Mouse (Mus musculus): ENCODE results near the gene Pdzk1ip1. TPM values are rescaled to one million over a fixed set of nuclear protein-coding genes. Genes with fewer than 3 reads are reported as not detected.

Gene Pdzk1ip1
- total RNA-seq, 1 experiment = 1.1 TPM

DNA sequence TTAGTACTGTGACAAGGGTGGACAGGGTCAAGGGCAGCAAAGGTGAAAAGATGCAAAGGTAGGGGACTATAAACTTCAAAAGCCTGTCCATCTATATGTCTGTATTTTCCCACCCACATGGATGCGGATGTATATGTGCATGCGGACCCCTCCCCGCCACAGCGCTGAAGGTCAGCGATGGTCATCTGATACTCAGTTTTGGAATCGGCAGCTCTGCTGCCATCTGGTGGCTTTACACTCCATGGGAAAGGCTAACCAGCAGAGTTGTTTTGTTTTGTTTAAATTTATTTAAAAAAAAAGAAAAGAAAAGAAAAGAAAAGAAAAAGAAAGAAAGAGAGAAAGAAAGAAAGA is 8.6 kb downstream of the Pdzk1ip1 start:
- Histone ChIP-seq H3K36me3 (ENCODE audit: control insufficient read depth, insufficient read depth, low read length, poor library complexity, severe bottlenecking) (no peaks in the 10 kb centered on the region), H3K4me1 (ENCODE audit: control insufficient read depth in 2 of 2, insufficient read depth in 2 of 2, low read length in 2 of 2, poor library complexity in 1 of 2) (peaks cover 2 to 16% of the 10 kb centered on the region in 2 experiments; a peak in 2 of 4 replicates), H3K4me3 (ENCODE audit: insufficient read depth in 1 of 2, low read depth in 1 of 2, low read length in 2 of 2, poor library complexity in 1 of 2, severe bottlenecking in 1 of 2) (no peak overlapping the region), H3K27ac (ENCODE audit: insufficient read depth, low read depth, low read length, poor library complexity, severe bottlenecking) (no peak overlapping the region), H3K9me3 (ENCODE audit: control insufficient read depth, insufficient read depth, low read depth, low read length) (no peaks in the 10 kb centered on the region), H3K9ac (ENCODE audit: insufficient read depth, low read depth, low read length, poor library complexity, severe bottlenecking) (no peak overlapping the region)
- DNase-seq (ENCODE audit: low read depth, low spot score) = no peak
- no peak for TF ChIP-seq ZC3H11A (IDR thresholded peaks at IDR 0.05; ENCODE audit: borderline replicate concordance, low read depth, low read length)
- in situ Hi-C loops (cut with MboI; ENCODE audit: low sequenced_read_pairs in 2 of 2, unreplicated experiment in 2 of 2) = no loop called here

DNA sequence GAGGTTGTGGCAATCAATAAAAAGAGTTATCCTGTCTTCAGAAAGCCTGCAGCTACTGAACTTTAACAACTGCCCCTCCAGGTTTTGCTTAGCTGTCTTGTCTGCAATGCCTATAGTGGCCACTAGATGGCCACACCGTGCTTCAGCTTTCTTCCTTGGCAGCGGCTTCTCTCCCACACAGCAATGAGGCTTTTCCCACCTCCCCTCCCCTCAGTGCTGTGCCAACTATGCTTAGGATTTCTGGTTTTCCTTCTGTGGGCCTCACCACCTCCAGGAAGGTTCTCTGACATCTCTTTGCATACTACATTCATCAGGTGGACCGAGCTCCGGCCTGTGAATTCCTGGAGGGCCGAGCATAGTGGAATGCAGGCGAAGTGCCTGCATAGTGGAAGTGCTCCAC is 13.2 kb downstream of the Pdzk1ip1 start:
- peaks cover 0 to 8% of the 10 kb centered on the region in 2 experiments; a peak in 1 of 4 replicates for H3K4me1 ChIP-seq (ENCODE audit: control insufficient read depth in 2 of 2, insufficient read depth in 2 of 2, low read length in 2 of 2, poor library complexity in 1 of 2)
- H3K4me3 ChIP-seq (ENCODE audit: insufficient read depth in 1 of 2, low read depth in 1 of 2, low read length in 2 of 2, poor library complexity in 1 of 2, severe bottlenecking in 1 of 2) = no peak overlapping the region
- TF ChIP-seq ZC3H11A (IDR thresholded peaks at IDR 0.05; ENCODE audit: borderline replicate concordance, low read depth, low read length) = peak; percentile 44; the same call in 1 of the 2 replicates
- TF ChIP-seq MAFK (IDR thresholded peaks at IDR 0.05; ENCODE audit: insufficient read depth, low read depth, low read length) = 0 out of 2 replicates have a peak, but pooled peaks have one; percentile 30
- TF ChIP-seq CHD2 (IDR thresholded peaks at IDR 0.05; ENCODE audit: low read depth, low read length) = no peak
- TF ChIP-seq ZNF384 (IDR thresholded peaks at IDR 0.05; ENCODE audit: low read depth, low read length) = no peak
- TF ChIP-seq HCFC1 (IDR thresholded peaks at IDR 0.05; ENCODE audit: borderline replicate concordance, insufficient read depth, low read length) = no peak
- no peak overlapping the region for H3K9ac ChIP-seq (ENCODE audit: insufficient read depth, low read depth, low read length, poor library complexity, severe bottlenecking)
- no peak overlapping the region for H3K27ac ChIP-seq (ENCODE audit: insufficient read depth, low read depth, low read length, poor library complexity, severe bottlenecking)
- in situ Hi-C loops (cut with MboI; ENCODE audit: low sequenced_read_pairs in 2 of 2, unreplicated experiment in 2 of 2) = no loop called here
- no peaks in the 10 kb centered on the region for H3K36me3 ChIP-seq (ENCODE audit: control insufficient read depth, insufficient read depth, low read length, poor library complexity, severe bottlenecking)
- peak; percentile 66 for DNase-seq (ENCODE audit: low read depth, low spot score)
- no peaks in the 10 kb centered on the region for H3K9me3 ChIP-seq (ENCODE audit: control insufficient read depth, insufficient read depth, low read depth, low read length)

- no peaks in the 10 kb centered on the region for H3K36me3 ChIP-seq (ENCODE audit: control insufficient read depth, insufficient read depth, low read length, poor library complexity, severe bottlenecking)
- no peak overlapping the region for H3K4me3 ChIP-seq (ENCODE audit: insufficient read depth in 1 of 2, low read depth in 1 of 2, low read length in 2 of 2, poor library complexity in 1 of 2, severe bottlenecking in 1 of 2)
- no peak for TF ChIP-seq CHD2 (IDR thresholded peaks at IDR 0.05; ENCODE audit: low read depth, low read length)
- no peak for TF ChIP-seq ZNF384 (IDR thresholded peaks at IDR 0.05; ENCODE audit: low read depth, low read length)
- TF ChIP-seq ZC3H11A (IDR thresholded peaks at IDR 0.05; ENCODE audit: borderline replicate concordance, low read depth, low read length) = no peak
- no peak for TF ChIP-seq MAFK (IDR thresholded peaks at IDR 0.05; ENCODE audit: insufficient read depth, low read depth, low read length)
- no peak for TF ChIP-seq HCFC1 (IDR thresholded peaks at IDR 0.05; ENCODE audit: borderline replicate concordance, insufficient read depth, low read length)
- DNase-seq (ENCODE audit: low read depth, low spot score) = no peak
- no peak overlapping the region for H3K27ac ChIP-seq (ENCODE audit: insufficient read depth, low read depth, low read length, poor library complexity, severe bottlenecking)
- no peak overlapping the region for H3K9ac ChIP-seq (ENCODE audit: insufficient read depth, low read depth, low read length, poor library complexity, severe bottlenecking)
- no peaks in the 10 kb centered on the region for H3K9me3 ChIP-seq (ENCODE audit: control insufficient read depth, insufficient read depth, low read depth, low read length)
- in situ Hi-C loops (cut with MboI; ENCODE audit: low sequenced_read_pairs in 2 of 2, unreplicated experiment in 2 of 2) = no loop called here
- no peaks in the 10 kb centered on the region for H3K4me1 ChIP-seq (ENCODE audit: control insufficient read depth in 2 of 2, insufficient read depth in 2 of 2, low read length in 2 of 2, poor library complexity in 1 of 2)
Measured at GRCm38 (mm10) chr4:115103510-115103909, 15.0 kb downstream of the Pdzk1ip1 start.

DNA sequence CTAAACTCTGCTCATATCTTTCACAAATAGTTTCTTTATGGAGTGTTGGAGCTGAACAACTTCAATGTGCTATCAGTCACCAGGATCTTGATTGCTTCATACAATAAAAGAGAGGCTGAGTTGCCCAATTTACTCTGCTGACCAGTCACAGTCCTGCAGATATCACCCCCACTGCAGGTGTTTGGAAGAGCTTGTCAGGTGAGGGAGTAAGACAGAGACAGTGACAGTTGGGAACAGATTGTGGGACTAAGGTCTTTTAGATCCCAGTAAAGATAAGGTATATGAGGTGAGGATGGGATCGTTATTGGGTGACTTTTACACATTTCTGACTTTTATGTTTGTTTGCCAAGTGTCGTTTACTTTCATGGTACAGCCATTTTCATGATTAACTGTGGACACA is 22.7 kb downstream of the Pdzk1ip1 start:
- no peak for TF ChIP-seq HCFC1 (IDR thresholded peaks at IDR 0.05; ENCODE audit: borderline replicate concordance, insufficient read depth, low read length)
- TF ChIP-seq ZNF384 (IDR thresholded peaks at IDR 0.05; ENCODE audit: low read depth, low read length) = no peak
- no peak for TF ChIP-seq ZC3H11A (IDR thresholded peaks at IDR 0.05; ENCODE audit: borderline replicate concordance, low read depth, low read length)
- no peak for TF ChIP-seq MAFK (IDR thresholded peaks at IDR 0.05; ENCODE audit: insufficient read depth, low read depth, low read length)
- no peak for TF ChIP-seq CHD2 (IDR thresholded peaks at IDR 0.05; ENCODE audit: low read depth, low read length)
- H3K9me3 ChIP-seq (ENCODE audit: control insufficient read depth, insufficient read depth, low read depth, low read length) = no peaks in the 10 kb centered on the region
- no peaks in the 10 kb centered on the region for H3K36me3 ChIP-seq (ENCODE audit: control insufficient read depth, insufficient read depth, low read length, poor library complexity, severe bottlenecking)
- no peak overlapping the region for H3K9ac ChIP-seq (ENCODE audit: insufficient read depth, low read depth, low read length, poor library complexity, severe bottlenecking)
- H3K4me3 ChIP-seq (ENCODE audit: insufficient read depth in 1 of 2, low read depth in 1 of 2, low read length in 2 of 2, poor library complexity in 1 of 2, severe bottlenecking in 1 of 2) = no peak overlapping the region
- no peaks in the 10 kb centered on the region for H3K4me1 ChIP-seq (ENCODE audit: control insufficient read depth in 2 of 2, insufficient read depth in 2 of 2, low read length in 2 of 2, poor library complexity in 1 of 2)
- DNase-seq (ENCODE audit: low read depth, low spot score) = no peak
- H3K27ac ChIP-seq (ENCODE audit: insufficient read depth, low read depth, low read length, poor library complexity, severe bottlenecking) = no peak overlapping the region
- in situ Hi-C loops (cut with MboI; ENCODE audit: low sequenced_read_pairs in 2 of 2, unreplicated experiment in 2 of 2) = no loop called here

DNA sequence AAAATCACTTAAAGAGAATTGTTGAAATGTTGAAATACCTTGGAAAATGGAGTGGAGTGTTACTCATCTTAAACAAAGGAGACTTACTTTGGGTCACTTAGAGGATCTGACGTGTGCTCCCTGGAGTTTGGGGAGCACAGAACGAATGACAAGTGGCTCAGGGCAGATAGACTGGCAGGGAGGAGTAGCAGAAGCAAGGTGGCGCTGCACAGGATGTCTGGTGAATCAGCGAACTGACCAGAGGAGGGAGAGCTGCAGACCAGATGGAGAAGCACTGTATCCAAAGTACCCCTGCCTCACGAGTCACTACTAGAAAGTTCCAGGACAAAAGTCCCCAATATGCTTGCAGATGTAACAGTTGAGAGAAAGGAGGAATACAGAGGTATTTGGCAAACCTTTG is 24.8 kb downstream of the Pdzk1ip1 start:
- Histone ChIP-seq H3K4me3 (ENCODE audit: insufficient read depth in 1 of 2, low read depth in 1 of 2, low read length in 2 of 2, poor library complexity in 1 of 2, severe bottlenecking in 1 of 2) (no peak overlapping the region), H3K36me3 (ENCODE audit: control insufficient read depth, insufficient read depth, low read length, poor library complexity, severe bottlenecking) (no peaks in the 10 kb centered on the region), H3K9ac (ENCODE audit: insufficient read depth, low read depth, low read length, poor library complexity, severe bottlenecking) (no peak overlapping the region), H3K9me3 (ENCODE audit: control insufficient read depth, insufficient read depth, low read depth, low read length) (no peaks in the 10 kb centered on the region), H3K27ac (ENCODE audit: insufficient read depth, low read depth, low read length, poor library complexity, severe bottlenecking) (no peak overlapping the region), H3K4me1 (ENCODE audit: control insufficient read depth in 2 of 2, insufficient read depth in 2 of 2, low read length in 2 of 2, poor library complexity in 1 of 2) (no peaks in the 10 kb centered on the region)
- in situ Hi-C loops (cut with MboI; ENCODE audit: low sequenced_read_pairs in 2 of 2, unreplicated experiment in 2 of 2) = no loop called here
- no peak for TF ChIP-seq HCFC1 (IDR thresholded peaks at IDR 0.05; ENCODE audit: borderline replicate concordance, insufficient read depth, low read length)
- TF ChIP-seq MAFK (IDR thresholded peaks at IDR 0.05; ENCODE audit: insufficient read depth, low read depth, low read length) = no peak
- no peak for TF ChIP-seq ZNF384 (IDR thresholded peaks at IDR 0.05; ENCODE audit: low read depth, low read length)
- no peak for TF ChIP-seq CHD2 (IDR thresholded peaks at IDR 0.05; ENCODE audit: low read depth, low read length)
- TF ChIP-seq ZC3H11A (IDR thresholded peaks at IDR 0.05; ENCODE audit: borderline replicate concordance, low read depth, low read length) = no peak
- DNase-seq (ENCODE audit: low read depth, low spot score) = no peak

Data from ES-E14 (cell line).